Mouse (Mus musculus): Measurements from ENCODE around the gene Mob3b. TPM values are rescaled to one million over a fixed set of nuclear protein-coding genes. Genes with fewer than 3 reads are reported as not detected.

The Mob3b gene
- polyA plus RNA-seq, 1 experiment from 2014 or later = 15.1 TPM

GRCm38 (mm10) chr4:35032758-35033157 lies 124.5 kb downstream of the Mob3b start:
- no peak overlapping the region for H3K9ac ChIP-seq (replicated peaks)
- H3K27ac ChIP-seq = no peak overlapping the region
- H3K36me3 ChIP-seq = no peaks in the 10 kb centered on the region
- 0 out of 2 replicates have a peak, but pooled peaks cover 3% of the 10 kb centered on the region for H3K9me3 ChIP-seq
- H3K27me3 ChIP-seq = no peaks in the 10 kb centered on the region
- peaks cover 7% of the 10 kb centered on the region for H3K4me1 ChIP-seq (replicated peaks)
- H3K4me2 ChIP-seq = no peak overlapping the region
- 91% methylated on average over 3 of the region's 3 CpGs for WGBS
- ATAC-seq (ENCODE audit: insufficient number of reproducible peaks, insufficient read depth, low FRiP score, low TSS enrichment, low read depth) = no peak
- H3K4me3 ChIP-seq (replicated peaks) = no peak overlapping the region

- Histone ChIP-seq H3K9me3 (0 out of 2 replicates have a peak, but pooled peaks cover 3% of the 10 kb centered on the region), H3K9ac (replicated peaks) (no peak overlapping the region), H3K4me2 (no peak overlapping the region), H3K36me3 (no peaks in the 10 kb centered on the region), H3K4me3 (replicated peaks) (no peak overlapping the region), H3K27ac (no peak overlapping the region), H3K4me1 (replicated peaks) (peaks cover 10% of the 10 kb centered on the region), H3K27me3 (no peaks in the 10 kb centered on the region)
- no peak for ATAC-seq (ENCODE audit: insufficient number of reproducible peaks, insufficient read depth, low FRiP score, low TSS enrichment, low read depth)
- WGBS = 38% methylated on average over 3 of the region's 3 CpGs
Measured at GRCm38 (mm10) chr4:35031623-35032022, 125.7 kb downstream of the Mob3b start.

GRCm38 (mm10) chr4:35031141-35031540 lies 126.1 kb downstream of the Mob3b start:
- 83% methylated on average over 5 of the region's 5 CpGs for WGBS

GRCm38 (mm10) chr4:35018416-35018815 lies 138.9 kb downstream of the Mob3b start:
- H3K27ac ChIP-seq = no peak overlapping the region
- H3K36me3 ChIP-seq = no peaks in the 10 kb centered on the region
- no peak overlapping the region for H3K4me2 ChIP-seq
- no peaks in the 10 kb centered on the region for H3K27me3 ChIP-seq
- no peak overlapping the region for H3K9ac ChIP-seq (replicated peaks)
- 84% methylated on average over 1 of the region's 1 CpGs for WGBS
- no peaks in the 10 kb centered on the region for H3K9me3 ChIP-seq
- H3K4me3 ChIP-seq (replicated peaks) = no peak overlapping the region
- no peak for ATAC-seq (ENCODE audit: insufficient number of reproducible peaks, insufficient read depth, low FRiP score, low TSS enrichment, low read depth)
- peaks cover 3% of the 10 kb centered on the region; the same call in 1 of the 2 replicates for H3K4me1 ChIP-seq (replicated peaks)

More at GRCm38 (mm10) chr4:35031141-35031540, 126.1 kb downstream of the Mob3b start:
- Histone ChIP-seq H3K9ac (replicated peaks) (no peak overlapping the region), H3K9me3 (0 out of 2 replicates have a peak, but pooled peaks cover 3% of the 10 kb centered on the region), H3K4me2 (no peak overlapping the region), H3K27me3 (no peaks in the 10 kb centered on the region), H3K4me1 (replicated peaks) (peaks cover 10% of the 10 kb centered on the region), H3K4me3 (replicated peaks) (no peak overlapping the region), H3K36me3 (no peaks in the 10 kb centered on the region), H3K27ac (no peak overlapping the region)
- no peak for ATAC-seq (ENCODE audit: insufficient number of reproducible peaks, insufficient read depth, low FRiP score, low TSS enrichment, low read depth)

DNA sequence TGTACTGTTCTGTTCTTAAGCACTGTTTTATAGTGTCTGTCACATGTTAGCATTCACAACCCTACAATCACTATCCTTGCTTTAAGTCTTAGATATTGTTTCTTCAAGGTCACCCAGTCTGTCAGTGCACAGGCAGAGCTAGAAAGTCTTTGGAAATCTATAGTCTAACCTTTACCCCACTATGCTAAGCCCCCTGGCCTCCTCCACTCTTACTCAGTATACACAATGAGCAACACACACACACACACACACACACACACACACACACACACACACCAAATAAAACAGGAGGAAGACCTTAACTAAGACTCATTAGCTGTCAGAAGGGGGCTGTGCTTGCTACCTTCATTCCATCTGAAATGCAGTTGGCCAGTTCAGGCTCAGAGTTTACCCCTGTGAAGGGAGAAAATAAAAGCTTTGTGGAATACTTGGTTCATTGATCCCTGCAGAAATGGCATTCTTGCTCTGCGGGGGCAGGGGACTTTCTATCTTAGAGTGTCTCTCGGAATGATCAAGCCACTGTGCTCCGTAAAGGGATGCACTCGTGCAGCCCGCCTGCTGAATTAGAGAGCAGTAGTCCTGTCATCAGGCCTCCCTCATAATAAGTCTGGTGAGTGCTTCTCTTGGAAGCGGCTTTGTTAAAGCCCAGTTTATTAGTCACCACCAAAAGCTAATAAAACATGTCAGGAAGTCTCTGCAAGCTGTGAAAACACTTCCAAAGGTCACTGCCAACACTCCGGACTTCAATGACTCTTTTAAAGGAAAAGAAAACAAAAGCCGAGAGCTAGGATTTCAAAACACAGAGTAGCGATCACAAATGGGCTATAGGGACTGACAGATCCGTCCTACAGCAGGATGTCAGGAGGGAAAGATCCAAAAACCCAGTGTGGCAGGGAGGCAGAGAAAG lies 144.6 kb downstream of the Mob3b start:
- no peak for ATAC-seq (ENCODE audit: insufficient number of reproducible peaks, insufficient read depth, low FRiP score, low TSS enrichment, low read depth)
- Histone ChIP-seq H3K9me3 (no peaks in the 10 kb centered on the region), H3K9ac (replicated peaks) (no peak overlapping the region), H3K4me2 (peak overlapping the region; percentile 36), H3K27me3 (no peaks in the 10 kb centered on the region), H3K36me3 (no peaks in the 10 kb centered on the region), H3K4me3 (replicated peaks) (no peak overlapping the region), H3K4me1 (replicated peaks) (peaks cover 14% of the 10 kb centered on the region), H3K27ac (0 out of 2 replicates have a peak overlapping the region, but pooled peaks have one; percentile 8)
- 10% methylated on average over 10 of the region's 10 CpGs for WGBS

- H3K4me2 ChIP-seq = no peak overlapping the region
- no peaks in the 10 kb centered on the region for H3K36me3 ChIP-seq
- no peak overlapping the region for H3K4me3 ChIP-seq (replicated peaks)
- H3K4me1 ChIP-seq (replicated peaks) = peaks cover 32% of the 10 kb centered on the region
- H3K27ac ChIP-seq = no peak overlapping the region
- no peak overlapping the region for H3K9ac ChIP-seq (replicated peaks)
- 33% methylated on average over 11 of the region's 11 CpGs for WGBS
- no peaks in the 10 kb centered on the region for H3K9me3 ChIP-seq
- H3K27me3 ChIP-seq = no peaks in the 10 kb centered on the region
- ATAC-seq (ENCODE audit: insufficient number of reproducible peaks, insufficient read depth, low FRiP score, low TSS enrichment, low read depth) = 0 out of 2 replicates have a peak, but pooled peaks have one; percentile 23
Measured at GRCm38 (mm10) chr4:35006541-35007260, 150.6 kb downstream of the Mob3b start.

- Histone ChIP-seq H3K36me3 (no peaks in the 10 kb centered on the region), H3K27ac (0 out of 2 replicates have a peak overlapping the region, but pooled peaks have one; percentile 8), H3K9ac (replicated peaks) (no peak overlapping the region), H3K9me3 (no peaks in the 10 kb centered on the region), H3K4me2 (no peak overlapping the region), H3K4me3 (replicated peaks) (no peak overlapping the region), H3K27me3 (no peaks in the 10 kb centered on the region), H3K4me1 (replicated peaks) (peaks cover 32% of the 10 kb centered on the region)
- WGBS = 33% methylated on average over 6 of the region's 6 CpGs
- no peak for ATAC-seq (ENCODE audit: insufficient number of reproducible peaks, insufficient read depth, low FRiP score, low TSS enrichment, low read depth)
Measured at GRCm38 (mm10) chr4:35006056-35006455, 151.2 kb downstream of the Mob3b start.

- no peaks in the 10 kb centered on the region for H3K36me3 ChIP-seq
- no peak overlapping the region for H3K27ac ChIP-seq
- H3K4me2 ChIP-seq = no peak overlapping the region
- ATAC-seq (ENCODE audit: insufficient number of reproducible peaks, insufficient read depth, low FRiP score, low TSS enrichment, low read depth) = no peak
- 78% methylated on average over 5 of the region's 5 CpGs for WGBS
- no peak overlapping the region for H3K9ac ChIP-seq (replicated peaks)
- no peaks in the 10 kb centered on the region for H3K9me3 ChIP-seq
- H3K4me3 ChIP-seq (replicated peaks) = no peak overlapping the region
- peaks cover 32% of the 10 kb centered on the region for H3K4me1 ChIP-seq (replicated peaks)
- no peaks in the 10 kb centered on the region for H3K27me3 ChIP-seq
Measured at GRCm38 (mm10) chr4:35005068-35005769, 152.1 kb downstream of the Mob3b start.

- Histone ChIP-seq H3K27ac (no peak overlapping the region), H3K27me3 (no peaks in the 10 kb centered on the region), H3K4me1 (replicated peaks) (peaks cover 32% of the 10 kb centered on the region), H3K4me2 (no peak overlapping the region), H3K36me3 (no peaks in the 10 kb centered on the region), H3K4me3 (replicated peaks) (no peak overlapping the region), H3K9me3 (no peaks in the 10 kb centered on the region), H3K9ac (replicated peaks) (no peak overlapping the region)
- ATAC-seq (ENCODE audit: insufficient number of reproducible peaks, insufficient read depth, low FRiP score, low TSS enrichment, low read depth) = no peak
- 78% methylated on average over 8 of the region's 8 CpGs for WGBS
Measured at GRCm38 (mm10) chr4:35004473-35004872, 152.8 kb downstream of the Mob3b start.

GRCm38 (mm10) chr4:35003550-35004326 lies 153.5 kb downstream of the Mob3b start:
- Histone ChIP-seq H3K27ac (no peak overlapping the region), H3K36me3 (no peaks in the 10 kb centered on the region), H3K4me2 (no peak overlapping the region), H3K4me3 (replicated peaks) (no peak overlapping the region), H3K9ac (replicated peaks) (no peak overlapping the region), H3K27me3 (no peaks in the 10 kb centered on the region), H3K4me1 (replicated peaks) (peaks cover 32% of the 10 kb centered on the region), H3K9me3 (no peaks in the 10 kb centered on the region)
- ATAC-seq (ENCODE audit: insufficient number of reproducible peaks, insufficient read depth, low FRiP score, low TSS enrichment, low read depth) = no peak
- WGBS = 92% methylated on average over 8 of the region's 8 CpGs

Data from limb, embryonic 12.5 days (tissue).